Mouse (Mus musculus): ENCODE results near the gene Cdh23.

Cdh23 gene

GRCm38 (mm10) chr10:60290026-60290738 lies 406.1 kb downstream of the Cdh23 start:
- DNase-seq (ENCODE audit: extremely low read depth, low read depth, low spot score): no peak

- DNase-seq (ENCODE audit: extremely low read depth, low read depth, low spot score): no peak
Measured at GRCm38 (mm10) chr10:60289216-60289615, 407.1 kb downstream of the Cdh23 start.

- no peak for DNase-seq (ENCODE audit: extremely low read depth, low read depth, low spot score)
Measured at GRCm38 (mm10) chr10:60287726-60288125, 408.6 kb downstream of the Cdh23 start.

GRCm38 (mm10) chr10:60287161-60287560 lies 409.1 kb downstream of the Cdh23 start:
- DNase-seq (ENCODE audit: extremely low read depth, low read depth, low spot score): no peak

GRCm38 (mm10) chr10:60286546-60286945 lies 409.7 kb downstream of the Cdh23 start:
- no peak for DNase-seq (ENCODE audit: extremely low read depth, low read depth, low spot score)

GRCm38 (mm10) chr10:60285676-60286372 lies 410.5 kb downstream of the Cdh23 start:
- DNase-seq (ENCODE audit: extremely low read depth, low read depth, low spot score): no peak

- no peak for DNase-seq (ENCODE audit: extremely low read depth, low read depth, low spot score)
Measured at GRCm38 (mm10) chr10:60285183-60285582, 411.1 kb downstream of the Cdh23 start.

GRCm38 (mm10) chr10:60284676-60285111 lies 411.6 kb downstream of the Cdh23 start:
- DNase-seq (ENCODE audit: extremely low read depth, low read depth, low spot score): no peak

GRCm38 (mm10) chr10:60284248-60284647 lies 412.0 kb downstream of the Cdh23 start:
- DNase-seq (ENCODE audit: extremely low read depth, low read depth, low spot score): no peak

- peak; percentile 94 for DNase-seq (ENCODE audit: extremely low read depth, low read depth, low spot score)
Measured at GRCm38 (mm10) chr10:60282116-60283014, 413.9 kb downstream of the Cdh23 start.

- DNase-seq (ENCODE audit: extremely low read depth, low read depth, low spot score): peak; percentile 97
Measured at GRCm38 (mm10) chr10:60281571-60282050, 414.7 kb downstream of the Cdh23 start.

- DNase-seq (ENCODE audit: extremely low read depth, low read depth, low spot score): peak; percentile 82
Measured at GRCm38 (mm10) chr10:60280353-60280752, 415.9 kb downstream of the Cdh23 start.

- no peak for DNase-seq (ENCODE audit: extremely low read depth, low read depth, low spot score)
Measured at GRCm38 (mm10) chr10:60279941-60280301, 416.4 kb downstream of the Cdh23 start.

GRCm38 (mm10) chr10:60279290-60279940 lies 416.9 kb downstream of the Cdh23 start:
- DNase-seq (ENCODE audit: extremely low read depth, low read depth, low spot score): no peak

GRCm38 (mm10) chr10:60278786-60279185 lies 417.5 kb downstream of the Cdh23 start:
- no peak for DNase-seq (ENCODE audit: extremely low read depth, low read depth, low spot score)

- DNase-seq (ENCODE audit: extremely low read depth, low read depth, low spot score): no peak
Measured at GRCm38 (mm10) chr10:60278006-60278399, 418.3 kb downstream of the Cdh23 start.

GRCm38 (mm10) chr10:60277207-60278005 lies 418.9 kb downstream of the Cdh23 start, which contains the start of gene Psap:
Gene Psap, plus strand, starts transcription at chr10:60277627.
- no peak for DNase-seq (ENCODE audit: extremely low read depth, low read depth, low spot score)

- no peak for DNase-seq (ENCODE audit: extremely low read depth, low read depth, low spot score)
Measured at GRCm38 (mm10) chr10:60273382-60273781, 422.9 kb downstream of the Cdh23 start.

GRCm38 (mm10) chr10:60272241-60272640 lies 424.0 kb downstream of the Cdh23 start:
- DNase-seq (ENCODE audit: extremely low read depth, low read depth, low spot score): no peak

- DNase-seq (ENCODE audit: extremely low read depth, low read depth, low spot score): no peak
Measured at GRCm38 (mm10) chr10:60271015-60271414, 425.3 kb downstream of the Cdh23 start.

Data from fat pad, adult 2 months (tissue).